Mouse (Mus musculus): ENCODE measurements around the gene Pofut1.

DNA sequence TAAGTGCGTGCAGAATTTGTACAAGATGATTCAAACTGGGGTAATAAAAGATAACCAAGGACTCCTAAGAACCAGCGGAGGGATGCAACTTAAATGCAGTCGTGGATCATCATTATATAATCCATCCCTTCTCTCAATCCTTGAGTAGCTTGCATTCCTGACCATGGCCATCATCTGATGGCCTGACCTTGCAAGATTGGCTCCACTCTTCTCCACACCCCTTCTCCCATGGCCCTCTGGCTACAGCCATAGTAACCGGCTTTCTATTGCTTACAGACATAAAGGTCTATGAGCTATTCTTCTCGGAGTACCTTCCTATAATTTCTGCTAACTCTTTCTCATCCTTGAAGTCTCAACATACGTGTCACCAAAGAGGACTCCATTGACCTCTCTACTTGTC is 823 bp downstream of the Pofut1 start:
- TF ChIP-seq CTCF (IDR thresholded peaks at IDR 0.05; ENCODE audit: low read depth, low read length) = no peak
- TF ChIP-seq POLR2A (IDR thresholded peaks at IDR 0.05; ENCODE audit: extremely low read depth, insufficient read depth, low read length) = no peak

Measured in liver, adult 2 months (tissue).